Mouse (Mus musculus) monocyte, adult 2 months (primary cell): Measurements from ENCODE around the gene Usp53.

Experiments used
- DNase-seq, 2 experiments: peaks; one replicate each; pipeline ENCODE4 v3.0.0; 2022; ENCODE audit warnings: low spot score in 2 of 2, low read depth in 1 of 2

Gene Usp53

GRCm38 (mm10) chr3:122888371-122888819 is 95.9 kb downstream of the Usp53 start:
- no peak for DNase-seq

GRCm38 (mm10) chr3:122887505-122888301 is 96.6 kb downstream of the Usp53 start:
- DNase-seq = no peak
